Mouse (Mus musculus): ENCODE results near the gene Zdhhc16. TPM values are rescaled to one million over a fixed set of nuclear protein-coding genes. Genes with fewer than 3 reads are reported as not detected.

Gene Zdhhc16
- polyA plus RNA-seq, 1 experiment from 2014 or later = 64.0 TPM

GRCm38 (mm10) chr19:41919471-41919870, 13.8 kb upstream of the Zdhhc16 start:
- H3K9me3 ChIP-seq (replicated peaks; ENCODE audit: control insufficient read depth, low read length) = no peaks in the 10 kb centered on the region
- H3K36me3 ChIP-seq (replicated peaks; ENCODE audit: control insufficient read depth, insufficient read depth, low read depth, low read length) = peaks cover 9% of the 10 kb centered on the region; the same call in 1 of the 2 replicates
- no peak for DNase-seq (ENCODE audit: low spot score)

GRCm38 (mm10) chr19:41920412-41921067, 12.7 kb upstream of the Zdhhc16 start:
- Histone ChIP-seq H3K4me1 (ENCODE audit: control insufficient read depth, insufficient read depth, low read length) (no peaks in the 10 kb centered on the region), H3K4me3 (ENCODE audit: low read depth, low read length) (no peak overlapping the region), H3K27ac (replicated peaks; ENCODE audit: low read depth, low read length) (no peak overlapping the region), H3K9ac (replicated peaks; ENCODE audit: low read length) (no peak overlapping the region), H3K9me3 (replicated peaks; ENCODE audit: control insufficient read depth, low read length) (no peaks in the 10 kb centered on the region), H3K27me3 (ENCODE audit: control insufficient read depth, insufficient read depth, low read length) (no peaks in the 10 kb centered on the region), H3K4me2 (ENCODE audit: low read depth, low read length) (no peak overlapping the region), H3K36me3 (replicated peaks; ENCODE audit: control insufficient read depth, insufficient read depth, low read depth, low read length) (peaks cover 9% of the 10 kb centered on the region; the same call in 1 of the 2 replicates)
- 74% methylated on average over 5 of the region's 5 CpGs for WGBS
- no peak for ATAC-seq (replicated peaks; ENCODE audit: insufficient number of reproducible peaks, low FRiP score, low TSS enrichment, low read depth)
- DNase-seq (ENCODE audit: low spot score) = no peak

More at GRCm38 (mm10) chr19:41919471-41919870, 13.8 kb upstream of the Zdhhc16 start:
- Histone ChIP-seq H3K9ac (replicated peaks; ENCODE audit: low read length) (no peak overlapping the region), H3K27ac (replicated peaks; ENCODE audit: low read depth, low read length) (no peak overlapping the region), H3K4me2 (ENCODE audit: low read depth, low read length) (no peak overlapping the region), H3K4me1 (ENCODE audit: control insufficient read depth, insufficient read depth, low read length) (no peaks in the 10 kb centered on the region), H3K4me3 (ENCODE audit: low read depth, low read length) (no peak overlapping the region), H3K27me3 (ENCODE audit: control insufficient read depth, insufficient read depth, low read length) (no peaks in the 10 kb centered on the region)
- WGBS = 78% methylated on average over 4 of the region's 4 CpGs
- ATAC-seq (replicated peaks; ENCODE audit: insufficient number of reproducible peaks, low FRiP score, low TSS enrichment, low read depth) = no peak

GRCm38 (mm10) chr19:41932686-41933085, 594 bp upstream of the Zdhhc16 start:
- H3K27ac ChIP-seq (replicated peaks; ENCODE audit: low read depth, low read length) = no peak overlapping the region
- ATAC-seq (replicated peaks; ENCODE audit: insufficient number of reproducible peaks, low FRiP score, low TSS enrichment, low read depth) (no peak), DNase-seq (ENCODE audit: low spot score) (peak; percentile 12)
- peak overlapping the region; percentile 85 for H3K4me3 ChIP-seq (ENCODE audit: low read depth, low read length)
- no peaks in the 10 kb centered on the region for H3K4me1 ChIP-seq (ENCODE audit: control insufficient read depth, insufficient read depth, low read length)
- H3K4me2 ChIP-seq (ENCODE audit: low read depth, low read length) = peak overlapping the region; percentile 48
- H3K9me3 ChIP-seq (replicated peaks; ENCODE audit: control insufficient read depth, low read length) = no peaks in the 10 kb centered on the region
- no peaks in the 10 kb centered on the region for H3K27me3 ChIP-seq (ENCODE audit: control insufficient read depth, insufficient read depth, low read length)
- WGBS = under 1% methylated on average over 28 of the region's 28 CpGs
- H3K36me3 ChIP-seq (replicated peaks; ENCODE audit: control insufficient read depth, insufficient read depth, low read depth, low read length) = no peaks in the 10 kb centered on the region; the same call in none of the 2 replicates
- peak overlapping the region; percentile 67 for H3K9ac ChIP-seq (replicated peaks; ENCODE audit: low read length)

GRCm38 (mm10) chr19:41934124-41934523, 844 bp downstream of the Zdhhc16 start:
- Histone ChIP-seq H3K36me3 (replicated peaks; ENCODE audit: control insufficient read depth, insufficient read depth, low read depth, low read length) (peaks cover 2% of the 10 kb centered on the region), H3K9ac (replicated peaks; ENCODE audit: low read length) (peak overlapping the region; percentile 88), H3K27ac (replicated peaks; ENCODE audit: low read depth, low read length) (no peak overlapping the region), H3K27me3 (ENCODE audit: control insufficient read depth, insufficient read depth, low read length) (no peaks in the 10 kb centered on the region), H3K4me2 (ENCODE audit: low read depth, low read length) (peak overlapping the region; percentile 39), H3K4me1 (ENCODE audit: control insufficient read depth, insufficient read depth, low read length) (no peaks in the 10 kb centered on the region), H3K4me3 (ENCODE audit: low read depth, low read length) (peak overlapping the region; percentile 85), H3K9me3 (replicated peaks; ENCODE audit: control insufficient read depth, low read length) (no peaks in the 10 kb centered on the region)
- 51% methylated on average over 6 of the region's 6 CpGs for WGBS
- no peak for DNase-seq (ENCODE audit: low spot score)
- ATAC-seq (replicated peaks; ENCODE audit: insufficient number of reproducible peaks, low FRiP score, low TSS enrichment, low read depth) = no peak

GRCm38 (mm10) chr19:41935921-41936320, 2.6 kb downstream of the Zdhhc16 start:
- ATAC-seq (replicated peaks; ENCODE audit: insufficient number of reproducible peaks, low FRiP score, low TSS enrichment, low read depth) (no peak), DNase-seq (ENCODE audit: low spot score) (no peak)
- Histone ChIP-seq H3K36me3 (replicated peaks; ENCODE audit: control insufficient read depth, insufficient read depth, low read depth, low read length) (peaks cover 5% of the 10 kb centered on the region), H3K27me3 (ENCODE audit: control insufficient read depth, insufficient read depth, low read length) (no peaks in the 10 kb centered on the region), H3K9ac (replicated peaks; ENCODE audit: low read length) (no peak overlapping the region), H3K4me1 (ENCODE audit: control insufficient read depth, insufficient read depth, low read length) (no peaks in the 10 kb centered on the region), H3K4me3 (ENCODE audit: low read depth, low read length) (no peak overlapping the region), H3K9me3 (replicated peaks; ENCODE audit: control insufficient read depth, low read length) (no peaks in the 10 kb centered on the region), H3K27ac (replicated peaks; ENCODE audit: low read depth, low read length) (no peak overlapping the region), H3K4me2 (ENCODE audit: low read depth, low read length) (no peak overlapping the region)
- WGBS = 95% methylated on average over 1 of the region's 1 CpGs

- no peak overlapping the region for H3K27ac ChIP-seq (replicated peaks; ENCODE audit: low read depth, low read length)
- H3K9ac ChIP-seq (replicated peaks; ENCODE audit: low read length) = no peak overlapping the region
- H3K27me3 ChIP-seq (ENCODE audit: control insufficient read depth, insufficient read depth, low read length) = no peaks in the 10 kb centered on the region
- no peak overlapping the region for H3K4me3 ChIP-seq (ENCODE audit: low read depth, low read length)
- H3K9me3 ChIP-seq (replicated peaks; ENCODE audit: control insufficient read depth, low read length) = no peaks in the 10 kb centered on the region
- H3K4me2 ChIP-seq (ENCODE audit: low read depth, low read length) = no peak overlapping the region
- WGBS = 92% methylated on average over 5 of the region's 5 CpGs
- H3K36me3 ChIP-seq (replicated peaks; ENCODE audit: control insufficient read depth, insufficient read depth, low read depth, low read length) = peaks cover 9% of the 10 kb centered on the region
- H3K4me1 ChIP-seq (ENCODE audit: control insufficient read depth, insufficient read depth, low read length) = no peaks in the 10 kb centered on the region
- no peak for DNase-seq (ENCODE audit: low spot score)
- no peak for ATAC-seq (replicated peaks; ENCODE audit: insufficient number of reproducible peaks, low FRiP score, low TSS enrichment, low read depth)
Measured at GRCm38 (mm10) chr19:41938539-41938938, 5.3 kb downstream of the Zdhhc16 start.

- Histone ChIP-seq H3K4me2 (ENCODE audit: low read depth, low read length) (no peak overlapping the region), H3K9me3 (replicated peaks; ENCODE audit: control insufficient read depth, low read length) (no peaks in the 10 kb centered on the region), H3K36me3 (replicated peaks; ENCODE audit: control insufficient read depth, insufficient read depth, low read depth, low read length) (peaks cover 23% of the 10 kb centered on the region), H3K4me3 (ENCODE audit: low read depth, low read length) (no peak overlapping the region), H3K9ac (replicated peaks; ENCODE audit: low read length) (no peak overlapping the region), H3K4me1 (ENCODE audit: control insufficient read depth, insufficient read depth, low read length) (no peaks in the 10 kb centered on the region), H3K27me3 (ENCODE audit: control insufficient read depth, insufficient read depth, low read length) (no peaks in the 10 kb centered on the region), H3K27ac (replicated peaks; ENCODE audit: low read depth, low read length) (no peak overlapping the region)
- ATAC-seq (replicated peaks; ENCODE audit: insufficient number of reproducible peaks, low FRiP score, low TSS enrichment, low read depth) (no peak), DNase-seq (ENCODE audit: low spot score) (no peak)
- 89% methylated on average over 7 of the region's 7 CpGs for WGBS
Measured at GRCm38 (mm10) chr19:41943841-41944240, 10.6 kb downstream of the Zdhhc16 start.

GRCm38 (mm10) chr19:41952287-41952686, 19.0 kb downstream of the Zdhhc16 start:
- H3K4me1 ChIP-seq (ENCODE audit: control insufficient read depth, insufficient read depth, low read length) = no peaks in the 10 kb centered on the region
- H3K9me3 ChIP-seq (replicated peaks; ENCODE audit: control insufficient read depth, low read length) = no peaks in the 10 kb centered on the region
- WGBS = 82% methylated on average over 4 of the region's 4 CpGs
- no peaks in the 10 kb centered on the region for H3K27me3 ChIP-seq (ENCODE audit: control insufficient read depth, insufficient read depth, low read length)
- no peak overlapping the region for H3K27ac ChIP-seq (replicated peaks; ENCODE audit: low read depth, low read length)
- H3K4me3 ChIP-seq (ENCODE audit: low read depth, low read length) = no peak overlapping the region
- ATAC-seq (replicated peaks; ENCODE audit: insufficient number of reproducible peaks, low FRiP score, low TSS enrichment, low read depth) (no peak), DNase-seq (ENCODE audit: low spot score) (peak; percentile 27)
- H3K36me3 ChIP-seq (replicated peaks; ENCODE audit: control insufficient read depth, insufficient read depth, low read depth, low read length) = peaks cover 13% of the 10 kb centered on the region
- no peak overlapping the region for H3K4me2 ChIP-seq (ENCODE audit: low read depth, low read length)
- H3K9ac ChIP-seq (replicated peaks; ENCODE audit: low read length) = no peak overlapping the region
